ENCODE assay signal across 8 mouse cellular contexts in genomic region chr3:88834951-88835491, GRCm38 (mm10). TPM values are rescaled to one million over a fixed set of nuclear protein-coding genes. Genes with fewer than 3 reads are reported as not detected.
DNase-seq lines count a peak whose midpoint lies in the region; ATAC-seq and TF ChIP-seq lines count a peak whose summit lies in the region.
"Not testable (repeated sequence)": the region's sequence is repeated elsewhere in the genome, so short reads cannot be mapped to it uniquely, and the experiment has no call there.

TSS of gene Gon4l (plus strand) at chr3:88835231.

- peaks cover 10% of the 10 kb centered on the region for H3K36me3 ChIP-seq in embryonic facial prominence, embryonic 15.5 days
- H3K36me3 ChIP-seq in small intestine, adult 2 months (ENCODE audit: control insufficient read depth, insufficient read depth, low read length), result not testable (repeated sequence)

- peak; percentile 71 for ATAC-seq in embryonic facial prominence, embryonic 15.5 days (ENCODE audit: insufficient number of reproducible peaks, low FRiP score, low TSS enrichment, low read depth)

- TF ChIP-seq POLR2A in bone marrow, adult 2 months (IDR thresholded peaks at IDR 0.05; ENCODE audit: borderline replicate concordance, control insufficient read depth, low read depth, low read length); small intestine, adult 2 months (IDR thresholded peaks at IDR 0.05; ENCODE audit: low read depth, low read length): not testable (repeated sequence)

- peak within 1 kb of the TSS; percentile 42 for H3K4me2 ChIP-seq in embryonic facial prominence, embryonic 15.5 days (replicated peaks)

- intact Hi-C loops in left cerebral cortex, postnatal 4 days (cut with DNase I), result not testable (repeated sequence)

- H3K9ac ChIP-seq in embryonic facial prominence, embryonic 15.5 days, result not testable (repeated sequence)

- H3K9me3 ChIP-seq in embryonic facial prominence, embryonic 15.5 days (replicated peaks), result not testable (repeated sequence)

- not testable (repeated sequence) for TF ChIP-seq CTCF in bone marrow, adult 2 months (IDR thresholded peaks at IDR 0.05; ENCODE audit: control insufficient read depth, insufficient read depth, low read length); small intestine, adult 2 months (IDR thresholded peaks at IDR 0.05; ENCODE audit: extremely low read depth, insufficient read length, insufficient replicate concordance, low read depth, low read length)

- H3K4me3 ChIP-seq in bone marrow, adult 2 months (replicated peaks; ENCODE audit: control insufficient read depth, low read depth, low read length), result peak within 1 kb of the TSS; percentile 75
- H3K4me3 ChIP-seq in embryonic facial prominence, embryonic 15.5 days (replicated peaks), result peak within 1 kb of the TSS; percentile 39
- peak within 1 kb of the TSS; percentile 65 for H3K4me3 ChIP-seq in small intestine, adult 2 months (ENCODE audit: low read depth, low read length)

- peak; percentile 51 to 64 for DNase-seq in B cell, adult 2 months
- DNase-seq in heart, adult 8-10 months (ENCODE audit: low spot score), result peak; percentile 44
- DNase-seq in kidney, adult 18-20 months, result peak; percentile 63
- DNase-seq in left cerebral cortex, postnatal 4 days, result not testable (repeated sequence)
- DNase-seq in mesoderm, embryonic 11.5 days (ENCODE audit: low read depth, low spot score), result peak; percentile 5

- 4% methylated on average over 34 of the region's 39 CpGs for WGBS in bone marrow, adult 2 months
- 2% methylated on average over 29 of the region's 39 CpGs for WGBS in embryonic facial prominence, embryonic 15.5 days
- 4% methylated on average over 30 of the region's 39 CpGs for whole genome bisulfite sequencing in small intestine, adult 2 months

- not testable (repeated sequence) for H3K27me3 ChIP-seq in embryonic facial prominence, embryonic 15.5 days; small intestine, adult 2 months (ENCODE audit: control insufficient read depth, insufficient read depth, low read length)

- peak within 1 kb of the TSS; percentile 39; the same call in 1 of the 2 replicates for H3K27ac ChIP-seq in bone marrow, adult 2 months (ENCODE audit: control insufficient read depth, insufficient read depth, low read depth, low read length, poor library complexity)
- H3K27ac ChIP-seq in embryonic facial prominence, embryonic 15.5 days (replicated peaks), result peak within 1 kb of the TSS; percentile 68; the same call in 1 of the 2 replicates
- H3K27ac ChIP-seq in small intestine, adult 2 months (ENCODE audit: insufficient read depth, low read depth, low read length), result not testable (repeated sequence)

- not testable (repeated sequence) for H3K4me1 ChIP-seq in bone marrow, adult 2 months (ENCODE audit: control insufficient read depth, insufficient read depth, low read length); embryonic facial prominence, embryonic 15.5 days; small intestine, adult 2 months (ENCODE audit: control insufficient read depth, insufficient read depth, insufficient read length, low read length)

RNA-seq across cellular contexts. Expression of gene Gon4l, which starts in this region (rescaled TPM):
- polyA plus RNA-seq in bone marrow, adult 2 months (2011; ENCODE audit: insufficient read depth, insufficient read length, low replicate concordance, missing spikeins), result 21.0 and 33.1 TPM in 2 replicates
- 9.7 and 10.5 TPM in 2 replicates for polyA plus RNA-seq in embryonic facial prominence, embryonic 15.5 days (2015; fragmentation: Nextera tagmentation; extraction: Ambion mirVana)
- 10 to 100 TPM; 19.6 to 20.3 (median 19.9) TPM for total RNA-seq in heart, adult 8-10 months (2022)
- 10 to 100 TPM; 52.9 to 58.0 TPM for total RNA-seq in left cerebral cortex, postnatal 4 days (2021)
- 4.5 and 8.7 TPM in 2 replicates for polyA plus RNA-seq in small intestine, adult 2 months (2012; rRNA removed)
